Mouse (Mus musculus) splenic B cell, adult 2 months (primary cell): ENCODE results near the gene Gpc3.
"Not testable (repeated sequence)": the region's sequence is repeated elsewhere in the genome, so short reads cannot be mapped to it uniquely, and the experiment has no call there.

Source experiments
- DNase-seq: peaks from one replicate; pipeline ENCODE4 v3.0.0-alpha.2; 2011; ENCODE audit warnings: low read depth, low spot score
- H3K27me3 ChIP-seq: 2 replicates; pipeline ENCODE4 v1.6.1; 2012; ENCODE audit warnings: mild to moderate bottlenecking, low read length, moderate library complexity, mixed read lengths; ENCODE audit not compliant: control insufficient read depth, poor library complexity, insufficient read depth, severe bottlenecking
- H3K36me3 ChIP-seq: 2 replicates; pipeline ENCODE4 v1.6.1; 2012; ENCODE audit warnings: mild to moderate bottlenecking, low read length, moderate library complexity, mixed read lengths; ENCODE audit not compliant: control insufficient read depth, poor library complexity, insufficient read depth, severe bottlenecking

Gene Gpc3

GRCm38 (mm10) chrX:52320653-52321052 is 293.1 kb downstream of the Gpc3 start:
- DNase-seq = no peak
- Histone ChIP-seq H3K27me3 (no peaks in the 10 kb centered on the region), H3K36me3 (no peaks in the 10 kb centered on the region)

GRCm38 (mm10) chrX:52310976-52311375 is 302.8 kb downstream of the Gpc3 start:
- H3K36me3 ChIP-seq = no peaks in the 10 kb centered on the region
- no peaks in the 10 kb centered on the region for H3K27me3 ChIP-seq
- DNase-seq = no peak

- Histone ChIP-seq H3K36me3 (no peaks in the 10 kb centered on the region), H3K27me3 (no peaks in the 10 kb centered on the region)
- DNase-seq = no peak
Observed at GRCm38 (mm10) chrX:52305226-52305625, 308.5 kb downstream of the Gpc3 start.

- no peaks in the 10 kb centered on the region for H3K36me3 ChIP-seq
- no peak for DNase-seq
- no peaks in the 10 kb centered on the region for H3K27me3 ChIP-seq
Observed at GRCm38 (mm10) chrX:52288792-52289191, 325.0 kb downstream of the Gpc3 start.

- no peak for DNase-seq
- Histone ChIP-seq H3K36me3 (no peaks in the 10 kb centered on the region), H3K27me3 (no peaks in the 10 kb centered on the region)
Observed at GRCm38 (mm10) chrX:52287944-52288343, 325.8 kb downstream of the Gpc3 start.

- no peak for DNase-seq
- H3K36me3 ChIP-seq = no peaks in the 10 kb centered on the region
- H3K27me3 ChIP-seq = no peaks in the 10 kb centered on the region
Observed at GRCm38 (mm10) chrX:52282070-52282469, 331.7 kb downstream of the Gpc3 start.

- Histone ChIP-seq H3K27me3 (no peaks in the 10 kb centered on the region), H3K36me3 (no peaks in the 10 kb centered on the region)
- no peak for DNase-seq
Observed at GRCm38 (mm10) chrX:52281103-52281900, 332.4 kb downstream of the Gpc3 start.

GRCm38 (mm10) chrX:52278687-52279359 is 334.9 kb downstream of the Gpc3 start:
- no peak for DNase-seq
- H3K36me3 ChIP-seq = no peaks in the 10 kb centered on the region
- H3K27me3 ChIP-seq = no peaks in the 10 kb centered on the region

GRCm38 (mm10) chrX:52277599-52277998 is 336.2 kb downstream of the Gpc3 start:
- H3K27me3 ChIP-seq = no peaks in the 10 kb centered on the region
- H3K36me3 ChIP-seq = no peaks in the 10 kb centered on the region
- DNase-seq = no peak

GRCm38 (mm10) chrX:52273016-52273415 is 340.7 kb downstream of the Gpc3 start:
- DNase-seq = no peak
- H3K36me3 ChIP-seq = no peaks in the 10 kb centered on the region
- no peaks in the 10 kb centered on the region for H3K27me3 ChIP-seq

GRCm38 (mm10) chrX:52261991-52262390 is 351.8 kb downstream of the Gpc3 start:
- Histone ChIP-seq H3K36me3 (no peaks in the 10 kb centered on the region), H3K27me3 (no peaks in the 10 kb centered on the region)
- no peak for DNase-seq

- H3K36me3 ChIP-seq = no peaks in the 10 kb centered on the region
- H3K27me3 ChIP-seq = no peaks in the 10 kb centered on the region
- no peak for DNase-seq
Observed at GRCm38 (mm10) chrX:52261546-52261945, 352.2 kb downstream of the Gpc3 start.

- H3K27me3 ChIP-seq, DNase-seq, H3K36me3 ChIP-seq: not testable (repeated sequence)
Observed at GRCm38 (mm10) chrX:52259771-52260170, 354.0 kb downstream of the Gpc3 start.

- no peak for DNase-seq
- H3K36me3 ChIP-seq = no peaks in the 10 kb centered on the region
Observed at GRCm38 (mm10) chrX:52254526-52254925, 359.2 kb downstream of the Gpc3 start.

GRCm38 (mm10) chrX:52245694-52246297 is 368.0 kb downstream of the Gpc3 start:
- H3K27me3 ChIP-seq = no peaks in the 10 kb centered on the region
- no peak for DNase-seq

More at GRCm38 (mm10) chrX:52254526-52254925, 359.2 kb downstream of the Gpc3 start:
- H3K27me3 ChIP-seq = no peaks in the 10 kb centered on the region

More at GRCm38 (mm10) chrX:52245694-52246297, 368.0 kb downstream of the Gpc3 start:
- H3K36me3 ChIP-seq = no peaks in the 10 kb centered on the region
